Mouse (Mus musculus) urinary bladder, postnatal 4 days (tissue): ENCODE measurements around the gene Id3.
"Not testable (repeated sequence)": the region's sequence is repeated elsewhere in the genome, so short reads cannot be mapped to it uniquely, and the experiment has no call there.

Experiments
- DNase-seq, 2 experiments: peaks; one replicate each; pipeline ENCODE4 v3.0.0; 2021 to 2022; ENCODE audit warnings: low spot score in 2 of 2

Id3 gene

GRCm38 (mm10) chr4:136143193-136143976, at the start of gene Id3:
Id3 (plus strand) TSS chr4:136143497.
- DNase-seq: peak; percentile 96 to 97

- no peak for DNase-seq
These were observed 48.6 kb upstream of the Id3 start for GRCm38 (mm10) chr4:136094519-136095219.

- no peak for DNase-seq
These were observed 47.7 kb upstream of the Id3 start for GRCm38 (mm10) chr4:136095490-136096105.

GRCm38 (mm10) chr4:136096446-136097113, 46.7 kb upstream of the Id3 start:
- no peak for DNase-seq

GRCm38 (mm10) chr4:136098446-136098845, 44.9 kb upstream of the Id3 start:
- DNase-seq: no peak

GRCm38 (mm10) chr4:136100396-136101070, 42.8 kb upstream of the Id3 start:
- no peak for DNase-seq

- not testable (repeated sequence) for DNase-seq
These were observed 41.5 kb upstream of the Id3 start for GRCm38 (mm10) chr4:136101753-136102152.

- DNase-seq: no peak
These were observed 38.5 kb upstream of the Id3 start for GRCm38 (mm10) chr4:136104590-136105337.

DNA sequence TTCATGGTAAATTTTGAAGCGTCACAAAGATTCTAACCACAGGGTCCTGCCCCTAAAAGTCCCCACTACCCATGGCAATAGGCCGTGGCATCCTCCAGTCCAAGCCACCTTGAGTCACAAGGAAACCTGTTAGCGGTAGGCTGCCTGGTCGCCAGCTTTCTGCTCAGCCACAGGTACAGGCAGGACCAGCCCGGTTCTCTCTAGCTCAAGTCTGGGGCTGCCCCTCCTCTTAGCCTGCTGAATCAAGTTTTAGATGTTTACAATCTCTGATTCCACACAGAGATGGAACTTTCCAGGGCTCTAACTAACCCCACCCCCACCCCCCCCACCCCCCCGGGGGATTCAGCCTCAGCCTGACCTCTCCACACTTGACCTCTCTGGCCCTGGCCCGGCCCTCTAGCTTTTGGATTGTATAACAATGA, 36.4 kb upstream of the Id3 start:
- DNase-seq: no peak

GRCm38 (mm10) chr4:136109153-136109552, 34.1 kb upstream of the Id3 start:
- DNase-seq: no peak

DNA sequence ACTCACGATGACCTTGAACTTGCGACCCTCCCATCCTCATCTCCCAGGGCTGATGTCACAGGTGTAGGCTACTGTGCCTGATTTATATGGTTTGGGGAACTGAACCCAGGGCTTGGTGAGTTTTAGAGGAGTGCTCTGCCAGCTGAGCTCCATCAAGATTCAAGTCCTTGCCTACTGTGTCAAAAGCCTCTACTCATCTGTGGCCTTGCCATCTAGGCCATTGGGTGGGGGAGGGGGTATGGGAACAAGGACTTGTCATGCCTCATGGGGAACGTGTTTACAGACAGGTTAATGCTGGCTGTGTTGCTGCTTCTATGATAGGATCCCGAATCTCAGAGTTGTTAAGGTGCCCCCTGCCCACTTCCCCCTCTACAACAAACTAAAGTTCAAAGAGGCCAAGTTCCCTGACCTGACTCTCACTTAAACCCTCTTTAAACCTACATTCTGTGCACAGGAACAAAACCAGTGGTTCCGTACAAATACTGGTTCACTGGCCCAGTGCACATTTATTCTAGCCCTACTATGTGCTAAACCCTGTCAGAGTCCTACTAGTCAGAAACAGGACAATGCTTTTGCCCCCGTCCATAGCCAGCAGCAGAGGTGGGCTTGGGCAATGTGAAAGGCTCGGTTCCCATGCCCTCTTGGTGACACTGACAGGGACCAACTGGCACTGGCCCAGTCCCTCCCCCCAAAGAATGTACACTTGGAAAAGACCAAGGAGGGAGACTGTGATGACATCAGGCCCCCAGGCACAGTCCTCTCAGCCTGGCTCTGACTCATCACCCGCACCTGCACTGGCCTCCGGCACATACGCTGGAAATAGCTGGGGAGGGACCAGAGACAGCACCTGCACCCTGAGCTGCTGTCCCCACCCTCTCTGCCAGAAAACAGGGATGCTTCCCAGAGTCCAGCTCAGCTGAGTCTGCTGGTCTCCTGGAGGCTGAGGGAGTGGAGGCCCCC, 33.1 kb upstream of the Id3 start:
- no peak for DNase-seq

GRCm38 (mm10) chr4:136112344-136112743, 31.0 kb upstream of the Id3 start:
- no peak for DNase-seq

DNA sequence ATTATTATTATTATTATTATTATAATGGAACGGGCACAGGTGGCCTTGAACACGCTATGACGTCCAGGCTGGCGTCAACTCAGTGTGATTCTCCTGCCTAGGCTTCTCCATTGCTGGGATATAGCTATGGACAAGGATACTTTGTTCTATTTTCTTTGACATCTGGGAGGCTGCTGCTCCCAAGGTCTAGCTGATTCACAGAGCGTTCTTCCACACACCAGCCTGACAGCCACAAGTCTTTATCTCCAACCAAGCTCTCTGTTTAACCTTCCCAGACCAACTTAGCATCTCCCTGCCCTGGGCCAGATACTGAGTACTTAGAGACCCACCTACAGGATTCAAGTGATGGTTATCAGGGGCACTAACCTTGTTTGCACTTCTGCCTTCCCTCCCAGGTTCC, 28.6 kb upstream of the Id3 start:
- no peak for DNase-seq

GRCm38 (mm10) chr4:136117022-136117421, 26.3 kb upstream of the Id3 start:
- DNase-seq: peak in 1 of 2 experiments; percentile 33

DNA sequence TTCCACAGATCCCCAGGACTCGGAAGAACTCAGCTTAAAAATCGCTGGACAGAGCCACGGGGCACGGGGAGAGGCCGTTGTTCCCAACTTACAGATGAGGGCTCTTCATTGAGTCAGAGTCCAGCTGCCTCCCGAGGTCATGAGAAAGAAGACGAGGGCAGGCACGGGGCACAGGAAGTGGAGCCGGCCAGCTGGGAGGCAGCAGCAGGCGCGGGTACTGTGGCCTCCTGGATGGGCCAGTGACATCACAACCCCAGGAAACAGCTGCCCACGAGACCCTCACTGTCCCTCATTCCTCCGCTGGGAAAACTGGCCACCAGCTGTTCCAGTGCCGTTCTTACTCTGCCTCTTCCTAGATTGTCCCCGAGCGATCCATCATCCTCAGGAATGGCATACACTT, 23.3 kb upstream of the Id3 start:
- no peak for DNase-seq

GRCm38 (mm10) chr4:136121158-136121557, 22.1 kb upstream of the Id3 start:
- no peak for DNase-seq

GRCm38 (mm10) chr4:136121844-136122468, 21.3 kb upstream of the Id3 start:
- DNase-seq: no peak

DNA sequence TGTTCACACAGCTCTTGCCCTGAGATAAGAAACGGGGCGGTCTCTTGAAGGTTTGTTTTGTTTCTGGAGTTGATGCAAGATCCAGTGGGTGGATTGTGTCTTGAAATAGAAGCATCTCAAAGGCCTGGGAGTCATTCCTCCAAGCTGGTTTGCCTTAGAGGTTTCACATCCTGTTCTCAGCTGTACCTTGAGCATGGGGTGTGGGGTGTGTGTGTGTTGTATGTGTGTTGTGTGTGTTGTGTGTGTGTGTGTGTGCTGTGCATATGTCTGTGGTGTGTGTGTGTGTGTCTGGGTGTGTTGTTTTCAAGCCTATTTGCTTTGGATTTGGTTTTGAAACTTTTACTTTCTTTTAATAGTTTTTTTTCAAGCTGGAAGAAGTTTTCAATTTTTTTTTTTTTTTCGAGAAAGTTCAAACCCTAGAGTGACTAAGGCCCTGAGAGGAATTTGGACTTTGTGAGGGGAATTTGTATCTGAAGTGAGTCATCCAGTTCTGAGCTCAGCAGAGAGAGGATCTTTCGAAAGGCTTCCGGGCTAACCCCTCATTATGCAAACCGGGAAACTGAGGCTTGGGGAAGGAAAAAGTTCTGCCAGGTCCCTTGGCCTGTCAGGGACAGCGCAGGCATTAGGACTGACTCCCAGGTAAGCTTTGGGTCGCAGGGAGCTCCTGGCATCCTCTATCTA, 20.0 kb upstream of the Id3 start:
- DNase-seq: no peak

DNA sequence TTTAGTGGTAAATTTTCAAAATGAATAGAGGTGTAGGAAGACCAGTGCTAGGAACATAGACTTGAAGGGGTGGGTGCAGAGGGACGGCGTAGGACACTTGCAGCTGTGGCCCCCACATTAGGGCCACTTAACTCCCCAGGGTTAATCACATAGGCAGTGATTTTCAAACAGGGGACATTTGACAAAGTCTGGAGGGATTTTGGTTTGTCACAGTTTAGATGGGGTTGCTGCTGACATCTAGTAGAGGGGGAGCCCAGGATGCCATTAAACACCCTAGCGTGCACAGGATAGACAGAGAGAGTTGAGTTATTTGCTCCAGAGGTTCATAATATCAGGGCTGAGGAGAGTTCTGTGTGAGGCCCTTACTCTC, 19.5 kb upstream of the Id3 start:
- no peak for DNase-seq
